Mouse (Mus musculus) hindbrain, embryonic 12.5 days (tissue): ENCODE measurements around the gene Apobec4. TPM values are rescaled to one million over a fixed set of nuclear protein-coding genes. Genes with fewer than 3 reads are reported as not detected.

Experiments
- ATAC-seq: fragments of 200-750 bp; cut with Nextera tagmentation; 2 replicates; pipeline ENCODE4 v1.8.0; 2017; ENCODE audit warnings: moderate TSS enrichment; ENCODE audit not compliant: low FRiP score
- H3K27ac ChIP-seq: fragments of 300-500 bp; sonication (generic); 2 replicates; pipeline ENCODE4 v1.5.1; 2016; ENCODE audit warnings: mild to moderate bottlenecking
- H3K27me3 ChIP-seq: fragments of 300-500 bp; sonication (generic); 2 replicates; pipeline ENCODE4 v1.6.1; 2016; ENCODE audit warnings: mild to moderate bottlenecking
- H3K36me3 ChIP-seq: fragments of 300-500 bp; sonication (generic); 2 replicates; pipeline ENCODE4 v1.6.1; 2016; ENCODE audit warnings: mild to moderate bottlenecking
- H3K4me1 ChIP-seq: fragments of 300-500 bp; sonication (generic); 2 replicates; pipeline ENCODE4 v1.6.1; 2016
- H3K4me2 ChIP-seq: fragments of 300-500 bp; sonication (generic); replicated peaks from 2 replicates; pipeline ENCODE4 v1.6.1; 2016; ENCODE audit warnings: mild to moderate bottlenecking
- H3K4me3 ChIP-seq: fragments of 300-500 bp; sonication (generic); 2 replicates; pipeline ENCODE4 v1.5.1; 2016; ENCODE audit warnings: mild to moderate bottlenecking
- H3K9ac ChIP-seq: fragments of 300-500 bp; sonication (generic); 2 replicates; pipeline ENCODE4 v1.6.1; 2016; ENCODE audit warnings: mild to moderate bottlenecking, moderate library complexity
- H3K9me3 ChIP-seq: fragments of 300-500 bp; sonication (generic); replicated peaks from 2 replicates; pipeline ENCODE4 v1.6.1; 2016; ENCODE audit warnings: mild to moderate bottlenecking
- WGBS: fragments of 180-500 bp; shearing (Covaris S2); methylation state at CpG from one replicate; pipeline ENCODE4 v1.1.7; 2016; 5-methylcytosine and 5-hydroxymethylcytosine counted together
- polyA plus RNA-seq: library from polyadenylated mRNA; unstranded; fragments of >200 nt; fragmentation: Nextera tagmentation; extraction: Ambion mirVana; gene quantifications from 2 replicates; pipeline ENCODE4 v1.2.1, GENCODE M21; 2016

Gene Apobec4
- polyA plus RNA-seq, 1 experiment from 2014 or later, result not detected

GRCm38 (mm10) chr1:152793495-152794130, 43.3 kb downstream of the Apobec4 start:
- Histone ChIP-seq H3K27ac (peak overlapping the region; percentile 55; the same call in 1 of the 2 replicates), H3K9ac (no peak overlapping the region), H3K4me3 (no peak overlapping the region), H3K4me1 (peaks cover 19% of the 10 kb centered on the region), H3K9me3 (no peaks in the 10 kb centered on the region), H3K36me3 (no peaks in the 10 kb centered on the region), H3K4me2 (no peak overlapping the region), H3K27me3 (no peaks in the 10 kb centered on the region)
- 0 out of 2 replicates have a peak, but pooled peaks have one; percentile 30 for ATAC-seq
- 19% methylated on average over 6 of the region's 6 CpGs for WGBS

DNA sequence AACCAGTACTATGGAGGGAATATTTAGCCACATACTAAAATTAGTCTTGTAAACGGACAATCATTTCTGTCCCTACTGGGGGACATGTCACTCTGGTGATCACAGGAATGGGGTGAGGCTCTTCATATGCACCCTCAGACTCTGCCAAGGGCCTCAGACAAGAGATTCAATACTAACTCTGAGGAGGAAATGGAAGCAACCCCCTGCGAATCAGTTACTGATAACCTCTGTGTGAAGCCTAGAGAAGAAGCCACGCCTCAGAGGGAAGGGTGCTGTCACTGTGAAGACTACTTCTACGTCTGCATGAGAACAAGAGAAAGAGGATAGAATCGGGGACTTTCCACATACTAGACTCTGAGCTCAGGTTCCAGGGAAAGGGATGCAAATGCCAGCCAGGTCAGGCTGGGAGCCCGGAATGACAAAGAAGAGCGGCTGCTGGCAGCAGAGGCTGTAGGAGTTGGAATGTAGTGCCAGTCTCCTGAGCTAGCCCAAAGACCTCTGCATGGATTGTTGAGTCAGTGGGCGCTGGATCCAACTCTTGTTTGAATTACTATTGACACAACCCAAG, 45.4 kb downstream of the Apobec4 start:
- no peak overlapping the region for H3K9ac ChIP-seq
- no peak for ATAC-seq
- peaks cover 23% of the 10 kb centered on the region for H3K4me1 ChIP-seq
- 67% methylated on average over 8 of the region's 8 CpGs for WGBS
- H3K4me3 ChIP-seq, result no peak overlapping the region
- no peak overlapping the region for H3K27ac ChIP-seq
- no peak overlapping the region for H3K4me2 ChIP-seq
- no peaks in the 10 kb centered on the region for H3K9me3 ChIP-seq
- H3K36me3 ChIP-seq, result no peaks in the 10 kb centered on the region
- no peaks in the 10 kb centered on the region for H3K27me3 ChIP-seq

DNA sequence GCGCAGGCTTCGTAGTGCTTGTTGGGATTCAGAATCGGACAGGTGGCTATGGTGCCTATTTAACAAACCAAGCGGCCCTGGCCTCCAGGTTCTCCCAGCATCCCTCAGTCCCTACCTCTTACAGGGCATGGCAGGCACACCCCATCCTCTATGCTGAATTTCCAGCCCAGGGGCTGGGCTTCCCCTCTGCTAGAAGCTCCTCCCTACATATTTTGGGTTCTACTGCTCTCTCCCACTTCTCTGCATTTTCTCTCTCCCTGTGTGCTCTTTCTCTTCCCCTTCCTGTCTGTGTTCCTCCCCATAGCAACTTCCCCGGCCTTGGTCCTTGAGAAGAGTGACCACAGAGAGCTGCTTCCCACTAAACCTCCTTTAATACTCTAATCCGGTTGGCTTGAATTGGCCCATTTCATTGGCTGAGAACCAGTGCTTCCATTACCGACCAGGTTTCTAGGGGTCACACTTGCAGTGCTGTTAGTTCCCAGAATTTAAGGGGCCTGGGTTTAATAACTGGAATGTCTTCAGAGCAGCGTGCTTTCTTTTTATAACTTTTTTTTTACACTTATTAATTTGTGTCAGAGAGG, 46.4 kb downstream of the Apobec4 start:
- no peak overlapping the region for H3K4me2 ChIP-seq
- H3K27ac ChIP-seq, result no peak overlapping the region
- no peak for ATAC-seq
- H3K9me3 ChIP-seq, result no peaks in the 10 kb centered on the region
- WGBS, result 84% methylated on average over 8 of the region's 8 CpGs
- H3K4me3 ChIP-seq, result no peak overlapping the region
- H3K36me3 ChIP-seq, result no peaks in the 10 kb centered on the region
- H3K27me3 ChIP-seq, result no peaks in the 10 kb centered on the region
- H3K4me1 ChIP-seq, result peaks cover 23% of the 10 kb centered on the region
- no peak overlapping the region for H3K9ac ChIP-seq

- ATAC-seq, result no peak
- no peak overlapping the region for H3K27ac ChIP-seq
These were observed 47.8 kb downstream of the Apobec4 start for GRCm38 (mm10) chr1:152798125-152798524.

DNA sequence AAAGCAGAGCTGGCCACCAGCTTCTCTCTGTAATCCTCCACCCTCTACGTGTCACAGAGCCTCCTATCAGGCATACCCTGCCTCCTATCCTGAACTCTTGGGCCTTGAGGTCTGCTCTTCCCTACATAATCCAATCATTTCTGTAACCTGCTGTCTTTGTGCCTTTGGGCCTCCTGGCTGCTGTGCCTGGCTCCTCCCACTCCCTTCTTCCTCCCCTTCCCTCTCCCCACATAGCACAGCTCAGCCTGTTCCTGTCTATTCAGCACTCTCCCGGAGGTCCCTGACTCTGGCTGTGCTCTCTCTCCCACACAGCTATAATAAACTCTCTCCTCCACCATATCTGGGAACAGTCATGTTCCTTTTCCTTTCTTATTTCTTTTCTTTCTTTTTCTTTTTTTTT, 49.5 kb downstream of the Apobec4 start, which contains the start of gene Ncf2:
Ncf2 (plus strand) TSS at position 298 of the 400 bp plus-strand sequence.
- Histone ChIP-seq H3K9ac (no peak within 1 kb of the TSS), H3K4me3 (no peak within 1 kb of the TSS), H3K27me3 (no peaks in the 10 kb centered on the region), H3K27ac (0 out of 2 replicates have a peak within 1 kb of the TSS, but pooled peaks have one; percentile 5), H3K9me3 (no peaks in the 10 kb centered on the region), H3K36me3 (no peaks in the 10 kb centered on the region), H3K4me1 (peaks cover 7% of the 10 kb centered on the region; the same call in 1 of the 2 replicates), H3K4me2 (no peak within 1 kb of the TSS)
- WGBS, result 17% methylated on average over 2 of the region's 2 CpGs
- ATAC-seq, result peak; percentile 61; the same call in 1 of the 2 replicates

More at GRCm38 (mm10) chr1:152798125-152798524, 47.8 kb downstream of the Apobec4 start:
- Histone ChIP-seq H3K4me3 (no peak overlapping the region), H3K4me1 (peaks cover 16% of the 10 kb centered on the region), H3K27me3 (no peaks in the 10 kb centered on the region), H3K36me3 (no peaks in the 10 kb centered on the region), H3K9ac (no peak overlapping the region), H3K4me2 (no peak overlapping the region), H3K9me3 (no peaks in the 10 kb centered on the region)
- 76% methylated on average over 9 of the region's 9 CpGs for WGBS

- Histone ChIP-seq H3K4me1 (peaks cover 7% of the 10 kb centered on the region; the same call in 1 of the 2 replicates), H3K27me3 (no peaks in the 10 kb centered on the region), H3K9me3 (no peaks in the 10 kb centered on the region), H3K27ac (no peak overlapping the region), H3K36me3 (no peaks in the 10 kb centered on the region), H3K4me3 (no peak overlapping the region), H3K9ac (no peak overlapping the region), H3K4me2 (no peak overlapping the region)
- ATAC-seq, result no peak
- WGBS, result 87% methylated on average over 13 of the region's 13 CpGs
These were observed 50.4 kb downstream of the Apobec4 start for GRCm38 (mm10) chr1:152800633-152801176.

DNA sequence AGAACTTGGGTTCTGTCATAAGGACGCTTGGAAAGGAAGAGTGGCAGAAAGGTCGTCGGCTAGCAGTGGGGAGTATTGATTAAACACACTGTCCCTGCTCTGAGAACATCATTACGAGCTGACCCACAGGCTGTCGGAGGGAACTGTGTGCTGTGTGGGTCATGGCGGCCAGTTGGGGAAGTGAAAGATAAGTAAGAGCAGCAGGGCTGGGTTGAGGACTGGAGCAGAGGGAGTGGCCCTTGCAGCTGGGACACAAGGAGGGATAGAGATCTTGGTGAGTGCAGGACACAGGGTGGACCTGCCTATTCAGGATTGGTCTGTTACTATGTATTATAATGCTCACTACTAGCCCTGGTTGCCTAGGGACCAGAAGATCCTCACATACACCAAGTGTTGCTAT, 54.6 kb downstream of the Apobec4 start:
- WGBS, result 81% methylated on average over 6 of the region's 6 CpGs
- H3K4me2 ChIP-seq, result no peak overlapping the region
- H3K9me3 ChIP-seq, result no peaks in the 10 kb centered on the region

More for the DNA sequence above, 54.6 kb downstream of the Apobec4 start:
- Histone ChIP-seq H3K4me3 (no peak overlapping the region), H3K27ac (no peak overlapping the region), H3K27me3 (no peaks in the 10 kb centered on the region), H3K36me3 (no peaks in the 10 kb centered on the region), H3K9ac (no peak overlapping the region), H3K4me1 (peaks cover 1% of the 10 kb centered on the region; the same call in 1 of the 2 replicates)
- ATAC-seq, result no peak

Other genes with a start within 250 kb of the Apobec4 start
- gene Rgl1, start 15.8 kb downstream of the Apobec4 start, polyA plus RNA-seq, result 23.9 and 24.7 TPM in 2 replicates
- gene Arpc5, start 16.0 kb downstream of the Apobec4 start, polyA plus RNA-seq, result 310 and 335 TPM in 2 replicates
- gene Ncf2, start 49.6 kb downstream of the Apobec4 start, polyA plus RNA-seq, result 2.3 and 2.9 TPM in 2 replicates
- 40.8 and 42.4 TPM in 2 replicates for gene Smg7, start 152.1 kb downstream of the Apobec4 start, polyA plus RNA-seq
- gene Nmnat2, start 204.4 kb downstream of the Apobec4 start, polyA plus RNA-seq, result 37.7 and 39.7 TPM in 2 replicates